Mouse (Mus musculus) embryonic stem cell, embryonic (primary cell): ENCODE data around the gene Gal.

Source experiments
- CTCF ChIA-PET, 4 experiments: fragments of 300-600 bp in 2 of 4; fragments of 350-600 bp in 2 of 4; sonication (Branson Sonifier 250); formaldehyde crosslinking; loops; one replicate each; lab custom pipeline; 2022; ENCODE audit warnings: inconsistent platforms in 2 of 4; lab: Charles Lee
- POLR2A ChIA-PET, 4 experiments: fragments of 300-600 bp in 2 of 4; fragments of 350-600 bp in 2 of 4; sonication (Branson Sonifier 250); formaldehyde crosslinking; loops; one replicate each; lab custom pipeline; 2022; ENCODE audit warnings: antibody characterized with exemption in 4 of 4, inconsistent platforms in 1 of 4; lab: Charles Lee

Gal gene

GRCm38 (mm10) chr19:3392384-3392783 lies 22.0 kb downstream of the Gal start:
- POLR2A ChIA-PET: interaction anchor here in 3 of 4 experiments (0.5 to 2.6 kb wide), 6 partner anchors 11 to 117 kb away, joined by 3 to 7 read pairs (median 4); no protein-coding TSS in a partner anchor
- CTCF ChIA-PET: interaction anchor here (0.7 to 0.9 kb wide), 5 partner anchors 19 to 339 kb away, joined by 3 to 4 read pairs (median 3); no protein-coding TSS in a partner anchor

DNA sequence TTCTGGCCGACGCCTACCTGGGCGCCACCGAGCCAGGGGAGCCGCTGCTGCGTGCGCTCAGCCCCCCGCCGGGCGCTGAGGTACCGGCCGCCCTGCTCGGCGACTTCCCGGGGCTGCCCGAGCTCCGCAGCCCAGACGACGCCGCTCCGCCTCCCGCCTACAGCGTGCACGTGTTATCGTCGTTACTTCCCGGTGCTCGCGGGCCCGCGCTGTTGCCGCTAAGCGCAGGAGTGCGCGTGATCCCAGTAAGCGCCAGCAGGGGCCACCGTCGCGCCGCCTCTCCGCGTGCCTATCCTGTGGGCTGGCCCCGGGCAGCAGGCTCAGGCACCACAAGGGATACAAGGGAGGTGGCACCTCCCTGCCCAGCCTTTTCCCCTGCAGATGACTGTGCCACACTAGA lies 25.3 kb downstream of the Gal start:
- POLR2A ChIA-PET: interaction anchor here (0.5 to 3.6 kb wide), 38 partner anchors 9 to 385 kb away, joined by 3 to 20 read pairs (median 4); partner anchors contain the start of genes Cpt1a (in 2 of the 4), Gal (in 1 of the 4) and Ppp6r3 (in 1 of the 4)

GRCm38 (mm10) chr19:3388629-3389057 lies 25.7 kb downstream of the Gal start, which contains the start of gene Tesmin:
Gene Tesmin (plus strand): TSS chr19:3388857.
- ChIA-PET CTCF (interaction anchor here (0.6 to 3.3 kb wide), 24 partner anchors 9 to 331 kb away, joined by 3 to 40 read pairs (median 4); no protein-coding TSS in a partner anchor), POLR2A (interaction anchor here (0.5 to 3.6 kb wide), 37 partner anchors 10 to 191 kb away, joined by 3 to 20 read pairs (median 4); partner anchors contain the start of genes Cpt1a (in 2 of the 4), Gal (in 1 of the 4) and Ppp6r3 (in 1 of the 4))

More for the DNA sequence above, 25.3 kb downstream of the Gal start:
- CTCF ChIA-PET: interaction anchor here (0.6 to 3.3 kb wide), 23 partner anchors 8 to 330 kb away, joined by 3 to 40 read pairs (median 4); no protein-coding TSS in a partner anchor

- CTCF ChIA-PET: interaction anchor here (0.6 to 2.5 kb wide), 10 partner anchors 9 to 81 kb away, joined by 3 to 40 read pairs (median 4); no protein-coding TSS in a partner anchor
- POLR2A ChIA-PET: interaction anchor here in 3 of 4 experiments (0.6 to 3.6 kb wide), 23 partner anchors 10 to 192 kb away, joined by 3 to 20 read pairs (median 5); partner anchors contain the start of genes Cpt1a (in 2 of the 3), Gal (in 1 of the 3) and Ppp6r3 (in 1 of the 3)
Measured at GRCm38 (mm10) chr19:3388061-3388460, 26.3 kb downstream of the Gal start.

- CTCF ChIA-PET: interaction anchor here in 3 of 4 experiments (0.6 to 2.4 kb wide), 5 partner anchors 23 to 668 kb away, joined by 3 to 11 read pairs (median 3); no protein-coding TSS in a partner anchor
- POLR2A ChIA-PET: interaction anchor here in 1 of 4 experiments (0.7 kb wide), 1 partner anchor 557 kb away, joined by 3 read pairs; no protein-coding TSS in a partner anchor
Measured at GRCm38 (mm10) chr19:3378614-3379013, 35.7 kb downstream of the Gal start.

DNA sequence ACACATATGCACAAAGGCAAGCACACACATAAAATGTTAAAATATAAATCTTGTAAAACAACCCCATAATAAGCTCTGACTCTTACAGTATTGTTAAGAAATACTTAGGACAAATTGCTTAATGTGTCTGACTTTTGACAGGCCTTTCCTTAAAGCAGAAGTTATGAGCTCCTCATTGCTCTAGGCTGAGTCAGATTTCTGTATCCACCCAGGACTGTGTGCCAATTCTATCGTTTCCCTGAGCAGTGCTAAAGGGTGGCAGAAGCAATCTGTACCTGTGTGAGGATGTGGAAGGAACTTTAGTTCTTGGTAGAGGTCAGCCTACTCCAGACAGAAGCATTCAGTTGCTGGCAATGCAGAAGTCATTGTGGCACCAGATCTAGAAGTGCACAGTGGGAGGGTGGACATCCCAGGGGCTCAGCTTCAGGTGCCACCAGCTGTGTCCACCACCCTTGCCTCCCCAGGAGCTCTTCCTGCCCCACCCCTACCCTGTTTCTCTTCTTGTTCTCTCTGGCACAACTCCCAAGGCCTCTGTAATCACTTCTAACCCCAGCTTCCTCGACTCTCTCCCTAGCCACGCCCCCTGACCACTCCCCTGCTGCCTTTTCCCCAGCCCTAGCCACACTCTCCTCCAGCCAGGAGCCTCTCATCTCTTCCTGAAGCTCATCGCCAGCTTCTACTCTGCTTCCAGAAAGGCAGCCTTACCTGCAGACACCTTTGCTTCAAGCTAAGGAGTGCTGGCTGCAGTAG lies 37.2 kb downstream of the Gal start:
- ChIA-PET POLR2A (interaction anchor here in 2 of 4 experiments (0.6 to 2.2 kb wide), 10 partner anchors 8 to 156 kb away, joined by 3 to 6 read pairs (median 3); partner anchors contain the start of gene Tesmin (in 2 of the 2)), CTCF (interaction anchor here in 3 of 4 experiments (0.6 to 2.4 kb wide), 6 partner anchors 12 to 347 kb away, joined by 3 to 11 read pairs (median 4); partner anchors contain the start of gene Tesmin (in 1 of the 3))

DNA sequence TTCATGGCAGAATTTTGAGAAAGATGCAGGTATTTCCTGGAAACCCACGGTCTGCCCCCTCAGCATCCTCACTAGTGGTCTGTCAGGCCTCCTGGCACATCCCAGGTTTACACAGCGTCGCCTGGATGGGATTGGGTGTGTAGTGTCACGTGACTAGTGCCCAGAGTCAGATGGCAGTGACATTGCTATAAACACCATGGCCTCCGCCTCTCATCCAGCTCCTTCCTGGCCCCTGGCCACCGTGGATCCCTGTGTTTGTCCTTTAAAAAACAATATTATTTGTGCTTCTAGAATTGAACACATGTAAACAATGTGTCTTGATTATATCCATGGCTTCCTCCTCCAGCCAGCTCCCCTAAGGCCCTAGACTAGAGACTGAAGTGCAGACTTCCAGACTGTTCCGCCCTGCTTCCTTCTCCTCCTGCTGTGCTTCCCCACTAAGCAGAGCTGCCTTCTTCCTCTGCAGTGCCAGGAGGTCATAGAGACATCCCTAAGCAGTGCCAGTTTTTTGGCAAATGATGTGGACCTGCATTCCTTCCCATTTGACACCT lies 38.3 kb downstream of the Gal start:
- ChIA-PET CTCF (interaction anchor here in 2 of 4 experiments (0.9 to 1.5 kb wide), 2 partner anchors 18 to 55 kb away, joined by 4 to 5 read pairs; no protein-coding TSS in a partner anchor), POLR2A (interaction anchor here in 2 of 4 experiments (0.7 to 2.2 kb wide), 6 partner anchors 13 to 55 kb away, joined by 3 to 6 read pairs (median 3); partner anchors contain the start of gene Tesmin (in 2 of the 2))

DNA sequence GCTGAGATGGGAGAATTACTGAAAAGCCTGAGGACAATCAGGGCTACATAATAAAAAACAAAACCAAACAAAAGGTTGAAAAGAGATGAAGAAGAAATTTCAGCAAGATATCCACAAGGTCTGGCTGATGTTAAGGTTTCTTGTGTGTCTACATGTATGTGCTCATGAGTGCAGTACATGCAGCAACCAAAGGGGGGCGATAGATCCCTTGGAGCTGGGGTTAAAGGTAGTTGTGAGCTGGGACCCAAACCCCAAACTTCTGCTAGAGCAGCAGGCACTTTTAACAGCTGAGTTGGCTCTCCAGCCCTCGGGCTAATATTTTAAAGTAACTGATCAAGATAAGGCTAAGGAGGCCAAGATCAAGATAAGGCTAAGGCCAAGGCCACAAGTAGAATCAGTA lies 40.3 kb downstream of the Gal start:
- ChIA-PET POLR2A (interaction anchor here (0.6 to 1.4 kb wide), 7 partner anchors 9 to 344 kb away, joined by 3 to 4 read pairs (median 3); partner anchors contain the start of gene Tesmin (in 1 of the 4)), CTCF (interaction anchor here (0.5 to 1.3 kb wide), 16 partner anchors 9 to 348 kb away, joined by 3 to 10 read pairs (median 4); partner anchors contain the start of gene Tesmin (in 2 of the 4))

GRCm38 (mm10) chr19:3373380-3373779 lies 41.0 kb downstream of the Gal start:
- ChIA-PET CTCF (interaction anchor here in 3 of 4 experiments (0.5 to 1.3 kb wide), 6 partner anchors 19 to 349 kb away, joined by 3 to 10 read pairs (median 4); no protein-coding TSS in a partner anchor), POLR2A (interaction anchor here in 2 of 4 experiments (1.0 to 1.1 kb wide), 3 partner anchors 15 to 18 kb away, joined by 3 to 4 read pairs (median 3); partner anchors contain the start of gene Tesmin (in 1 of the 2))

- CTCF ChIA-PET: interaction anchor here (0.6 to 1.7 kb wide), 15 partner anchors 22 to 746 kb away, joined by 3 to 8 read pairs (median 3); no protein-coding TSS in a partner anchor
- POLR2A ChIA-PET: interaction anchor here in 3 of 4 experiments (0.5 to 2.5 kb wide), 9 partner anchors 15 to 483 kb away, joined by 3 to 6 read pairs (median 3); partner anchors contain the start of gene Cpt1a (in 1 of the 3)
Measured at GRCm38 (mm10) chr19:3368276-3368675, 46.1 kb downstream of the Gal start.

GRCm38 (mm10) chr19:3365089-3365488 lies 49.3 kb downstream of the Gal start:
- POLR2A ChIA-PET: interaction anchor here in 1 of 4 experiments (0.6 kb wide), 1 partner anchor 42 kb away, joined by 3 read pairs; no protein-coding TSS in a partner anchor
- CTCF ChIA-PET: interaction anchor here in 2 of 4 experiments (0.7 to 2.7 kb wide), 11 partner anchors 9 to 86 kb away, joined by 3 to 10 read pairs (median 4); no protein-coding TSS in a partner anchor

DNA sequence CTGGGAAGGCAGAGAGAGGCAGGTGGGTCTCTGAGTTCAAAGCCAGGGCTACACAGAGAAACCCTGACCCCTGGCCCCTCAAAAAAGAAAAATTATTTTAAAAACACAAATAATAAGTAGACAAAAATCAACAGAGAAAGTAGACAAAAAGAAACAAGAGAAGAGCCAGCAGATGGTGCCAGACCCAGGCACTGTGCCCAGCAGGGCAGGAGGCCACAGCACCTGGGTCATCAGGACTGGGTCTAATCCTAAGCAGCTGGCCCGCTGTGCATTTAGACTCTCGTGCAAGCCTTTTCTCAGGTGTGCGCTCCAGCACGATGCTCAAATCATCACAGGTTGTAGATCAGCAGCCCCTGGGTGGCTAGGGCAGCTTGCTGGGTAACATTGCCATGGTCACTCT lies 50.8 kb downstream of the Gal start:
- ChIA-PET POLR2A (interaction anchor here in 1 of 4 experiments (1.0 to 1.2 kb wide), 3 partner anchors 14 to 88 kb away, joined by 3 read pairs; partner anchors contain the start of gene Cpt1a), CTCF (interaction anchor here in 1 of 4 experiments (0.5 kb wide), 1 partner anchor 42 kb away, joined by 3 read pairs; no protein-coding TSS in a partner anchor)
